Mouse (Mus musculus): ENCODE measurements at regions not wholly inside any gene's neighbourhood (a gene's known extent, or its start where the extent isn't known, plus 50 kb on each side); places are given as distances from the start of the nearest gene placed in this dataset.

- H3K9ac ChIP-seq (ENCODE audit: low read depth, low read length): no peak overlapping the region
- no peak overlapping the region for H3K27ac ChIP-seq
- DNase-seq (ENCODE audit: low spot score) (no peak), ATAC-seq (replicated peaks; ENCODE audit: low FRiP score, low read depth) (no peak)
- H3K4me3 ChIP-seq (replicated peaks; ENCODE audit: low read depth, low read length): no peak overlapping the region
- TF ChIP-seq CTCF (IDR thresholded peaks at IDR 0.05; ENCODE audit: low read depth): no peak
- H3K9me3 ChIP-seq (replicated peaks; ENCODE audit: low read length): no peaks in the 10 kb centered on the region
- no peaks in the 10 kb centered on the region for H3K36me3 ChIP-seq (ENCODE audit: insufficient read depth, low read length)
- 76% methylated on average over 11 of the region's 11 CpGs for WGBS
- H3K4me2 ChIP-seq (ENCODE audit: low read length): no peak overlapping the region
- no peaks in the 10 kb centered on the region for H3K27me3 ChIP-seq (ENCODE audit: insufficient read depth, low read length)
- H3K4me1 ChIP-seq (replicated peaks; ENCODE audit: insufficient read depth, low read length): no peaks in the 10 kb centered on the region
Observed at GRCm38 (mm10) chr15:88032751-88033150, 488.7 kb downstream of the Fam19a5 start.

DNA sequence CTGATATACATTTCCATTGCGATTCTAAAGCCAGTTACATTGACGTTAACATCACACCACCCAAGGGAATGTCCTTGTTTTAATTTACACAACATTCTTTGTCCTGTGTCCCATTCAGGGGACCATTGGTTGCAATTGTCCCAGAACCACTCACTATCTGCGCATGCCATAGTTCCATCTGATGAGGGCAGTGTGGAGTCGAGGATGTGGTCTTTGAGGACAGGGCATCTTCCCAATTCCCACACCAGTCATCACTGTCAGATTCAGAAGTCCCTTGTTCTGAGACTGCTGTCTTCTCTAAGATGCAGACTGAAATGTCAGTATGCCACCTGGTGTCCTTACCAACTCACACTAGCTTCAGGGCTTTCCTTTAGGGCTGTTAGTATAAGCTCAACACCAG is 489.6 kb downstream of the Fam19a5 start:
- ATAC-seq (replicated peaks; ENCODE audit: low FRiP score, low read depth) (no peak), DNase-seq (ENCODE audit: low spot score) (no peak)
- WGBS: 73% methylated on average over 4 of the region's 4 CpGs
- Histone ChIP-seq H3K27ac (no peak overlapping the region), H3K9me3 (replicated peaks; ENCODE audit: low read length) (no peaks in the 10 kb centered on the region), H3K4me3 (replicated peaks; ENCODE audit: low read depth, low read length) (no peak overlapping the region), H3K27me3 (ENCODE audit: insufficient read depth, low read length) (no peaks in the 10 kb centered on the region), H3K4me1 (replicated peaks; ENCODE audit: insufficient read depth, low read length) (no peaks in the 10 kb centered on the region), H3K4me2 (ENCODE audit: low read length) (no peak overlapping the region), H3K9ac (ENCODE audit: low read depth, low read length) (no peak overlapping the region), H3K36me3 (ENCODE audit: insufficient read depth, low read length) (no peaks in the 10 kb centered on the region)
- TF ChIP-seq CTCF (IDR thresholded peaks at IDR 0.05; ENCODE audit: low read depth): no peak

DNA sequence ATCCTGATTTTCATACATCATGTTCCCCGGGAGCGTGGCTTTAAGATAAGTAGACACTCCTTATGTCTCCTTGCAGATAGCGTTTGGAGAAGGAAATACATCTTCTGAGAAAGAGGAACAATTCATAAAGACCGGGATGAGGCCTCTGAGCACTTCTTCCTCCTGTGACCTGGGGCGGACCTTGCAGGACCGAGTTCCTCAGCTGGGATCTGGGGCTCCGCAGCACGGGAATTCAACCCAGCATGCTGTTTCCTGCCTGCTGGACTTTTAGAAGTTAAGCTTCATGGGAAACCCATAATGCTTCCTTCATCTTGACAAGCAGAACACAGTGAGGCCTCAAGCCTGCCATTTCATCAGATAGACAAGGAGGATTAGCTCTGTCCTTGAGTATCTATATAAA is 491.4 kb downstream of the Fam19a5 start:
- no peak for DNase-seq (ENCODE audit: low spot score)

GRCm38 (mm10) chr15:88036146-88037000 is 492.3 kb downstream of the Fam19a5 start:
- Histone ChIP-seq H3K27me3 (ENCODE audit: insufficient read depth, low read length) (no peaks in the 10 kb centered on the region), H3K4me2 (ENCODE audit: low read length) (no peak overlapping the region), H3K4me3 (replicated peaks; ENCODE audit: low read depth, low read length) (no peak overlapping the region), H3K27ac (no peak overlapping the region), H3K9me3 (replicated peaks; ENCODE audit: low read length) (no peaks in the 10 kb centered on the region), H3K36me3 (ENCODE audit: insufficient read depth, low read length) (no peaks in the 10 kb centered on the region), H3K9ac (ENCODE audit: low read depth, low read length) (no peak overlapping the region), H3K4me1 (replicated peaks; ENCODE audit: insufficient read depth, low read length) (no peaks in the 10 kb centered on the region)
- DNase-seq (ENCODE audit: low spot score) (peak; percentile 52), ATAC-seq (replicated peaks; ENCODE audit: low FRiP score, low read depth) (no peak; the same call in 1 of the 2 replicates)
- no peak for TF ChIP-seq CTCF (IDR thresholded peaks at IDR 0.05; ENCODE audit: low read depth)
- 45% methylated on average over 22 of the region's 22 CpGs for WGBS

More for the DNA sequence above, 491.4 kb downstream of the Fam19a5 start:
- no peak overlapping the region for H3K27ac ChIP-seq
- no peaks in the 10 kb centered on the region for H3K36me3 ChIP-seq (ENCODE audit: insufficient read depth, low read length)
- H3K9me3 ChIP-seq (replicated peaks; ENCODE audit: low read length): no peaks in the 10 kb centered on the region
- TF ChIP-seq CTCF (IDR thresholded peaks at IDR 0.05; ENCODE audit: low read depth): no peak
- H3K4me1 ChIP-seq (replicated peaks; ENCODE audit: insufficient read depth, low read length): no peaks in the 10 kb centered on the region
- no peak overlapping the region for H3K4me2 ChIP-seq (ENCODE audit: low read length)
- no peaks in the 10 kb centered on the region for H3K27me3 ChIP-seq (ENCODE audit: insufficient read depth, low read length)
- no peak overlapping the region for H3K4me3 ChIP-seq (replicated peaks; ENCODE audit: low read depth, low read length)
- whole genome bisulfite sequencing: 61% methylated on average over 8 of the region's 8 CpGs
- no peak overlapping the region for H3K9ac ChIP-seq (ENCODE audit: low read depth, low read length)
- ATAC-seq (replicated peaks; ENCODE audit: low FRiP score, low read depth): no peak

- H3K4me3 ChIP-seq (replicated peaks; ENCODE audit: low read depth, low read length): no peak overlapping the region
- 87% methylated on average over 4 of the region's 4 CpGs for WGBS
- ATAC-seq (replicated peaks; ENCODE audit: low FRiP score, low read depth): no peak
Observed at GRCm38 (mm10) chr15:88037606-88038005, 493.5 kb downstream of the Fam19a5 start.

GRCm38 (mm10) chr15:88042821-88043220 is 498.7 kb downstream of the Fam19a5 start:
- no peak overlapping the region for H3K4me3 ChIP-seq (replicated peaks; ENCODE audit: low read depth, low read length)
- H3K4me1 ChIP-seq (replicated peaks; ENCODE audit: insufficient read depth, low read length): no peaks in the 10 kb centered on the region
- 76% methylated on average over 2 of the region's 2 CpGs for WGBS
- H3K9ac ChIP-seq (ENCODE audit: low read depth, low read length): no peak overlapping the region
- no peaks in the 10 kb centered on the region for H3K27me3 ChIP-seq (ENCODE audit: insufficient read depth, low read length)
- H3K27ac ChIP-seq: no peak overlapping the region
- no peaks in the 10 kb centered on the region for H3K36me3 ChIP-seq (ENCODE audit: insufficient read depth, low read length)
- H3K4me2 ChIP-seq (ENCODE audit: low read length): no peak overlapping the region
- H3K9me3 ChIP-seq (replicated peaks; ENCODE audit: low read length): no peaks in the 10 kb centered on the region
- TF ChIP-seq CTCF (IDR thresholded peaks at IDR 0.05; ENCODE audit: low read depth): no peak
- DNase-seq (ENCODE audit: low spot score): no peak
- ATAC-seq (replicated peaks; ENCODE audit: low FRiP score, low read depth): no peak

More at GRCm38 (mm10) chr15:88037606-88038005, 493.5 kb downstream of the Fam19a5 start:
- no peak overlapping the region for H3K4me2 ChIP-seq (ENCODE audit: low read length)
- TF ChIP-seq CTCF (IDR thresholded peaks at IDR 0.05; ENCODE audit: low read depth): no peak
- no peaks in the 10 kb centered on the region for H3K27me3 ChIP-seq (ENCODE audit: insufficient read depth, low read length)
- H3K36me3 ChIP-seq (ENCODE audit: insufficient read depth, low read length): no peaks in the 10 kb centered on the region
- H3K9me3 ChIP-seq (replicated peaks; ENCODE audit: low read length): no peaks in the 10 kb centered on the region
- DNase-seq (ENCODE audit: low spot score): no peak
- no peak overlapping the region for H3K27ac ChIP-seq
- no peak overlapping the region for H3K9ac ChIP-seq (ENCODE audit: low read depth, low read length)
- no peaks in the 10 kb centered on the region for H3K4me1 ChIP-seq (replicated peaks; ENCODE audit: insufficient read depth, low read length)
